ENCODE assay signal across 26 mouse cellular contexts in genomic region chr5:51949996-51950395, GRCm38 (mm10).
"Had no signal": no experiment of that assay in that cellular context is flagged by ENCODE, and none has a peak within 500 bp of the region (broad histone marks: within the 10 kb centered on the region; RNA-seq: fewer than 3 reads in every experiment).

No protein-coding gene starts in this region.

- H3K4me2 ChIP-seq: heart, embryonic 15.5 days; hindbrain, embryonic 12.5 days; hindbrain, embryonic 15.5 days; kidney, embryonic 15.5 days; limb, embryonic 13.5 days; limb, embryonic 15.5 days; liver, embryonic 12.5 days had no signal

- H3K9ac ChIP-seq: forebrain, postnatal 0 days; heart, embryonic 13.5 days; heart, embryonic 15.5 days; hindbrain, embryonic 12.5 days; hindbrain, embryonic 15.5 days; kidney, embryonic 15.5 days; limb, embryonic 13.5 days; limb, embryonic 15.5 days; liver, embryonic 12.5 days; liver, embryonic 14.5 days had no signal

- H3K36me3 ChIP-seq: heart, embryonic 10.5 days; heart, embryonic 13.5 days; heart, embryonic 15.5 days; hindbrain, embryonic 10.5 days; hindbrain, embryonic 12.5 days; hindbrain, embryonic 15.5 days; kidney, embryonic 15.5 days; limb, embryonic 13.5 days; limb, embryonic 15.5 days; liver, embryonic 12.5 days had no signal

- H3K9me3 ChIP-seq: heart, embryonic 10.5 days; heart, embryonic 13.5 days; heart, embryonic 15.5 days; hindbrain, embryonic 10.5 days; hindbrain, embryonic 12.5 days; hindbrain, embryonic 15.5 days; kidney, embryonic 15.5 days; limb, embryonic 13.5 days; limb, embryonic 15.5 days; liver, embryonic 12.5 days had no signal

- H3K27me3 ChIP-seq: heart, embryonic 13.5 days; heart, embryonic 15.5 days; hindbrain, embryonic 12.5 days; hindbrain, embryonic 15.5 days; kidney, embryonic 15.5 days; liver, embryonic 12.5 days had no signal

- H3K27ac ChIP-seq: heart, embryonic 10.5 days; hindbrain, embryonic 10.5 days; hindbrain, embryonic 12.5 days; hindbrain, embryonic 15.5 days; hindbrain, postnatal 0 days; kidney, embryonic 15.5 days; kidney, postnatal 0 days; limb, embryonic 13.5 days; limb, embryonic 15.5 days; liver, embryonic 12.5 days; liver, embryonic 14.5 days had no signal

- H3K4me3 ChIP-seq: heart, embryonic 10.5 days; heart, embryonic 13.5 days; heart, embryonic 15.5 days; hindbrain, embryonic 10.5 days; hindbrain, embryonic 12.5 days; hindbrain, embryonic 15.5 days; kidney, embryonic 15.5 days; limb, embryonic 13.5 days; limb, embryonic 15.5 days; liver, embryonic 12.5 days had no signal

- H3K4me1 ChIP-seq: heart, embryonic 10.5 days; hindbrain, embryonic 10.5 days; hindbrain, embryonic 12.5 days; hindbrain, embryonic 15.5 days; kidney, embryonic 15.5 days; limb, embryonic 15.5 days; liver, embryonic 12.5 days had no signal

- DNase-seq: forebrain, postnatal 0 days; gastrocnemius, postnatal 14 days; gastrocnemius, postnatal 36 days; heart, postnatal 4 days; kidney, adult 11 months; kidney, adult 2 months; kidney, adult 9 months; kidney, postnatal 14 days; kidney, postnatal 36 days; layer of hippocampus, adult 9-11 months; layer of hippocampus, postnatal 36 days; left cerebral cortex, postnatal 4 days had no signal

- ATAC-seq: forebrain, postnatal 0 days; hindbrain, postnatal 0 days; intestine, embryonic 16.5 days; liver, embryonic 12.5 days had no signal
